Mouse (Mus musculus): ENCODE results near the gene Ptprd. TPM values are rescaled to one million over a fixed set of nuclear protein-coding genes. Genes with fewer than 3 reads are reported as not detected.

Gene Ptprd
- total and polyA plus RNA-seq, 2 experiments from 2014 or later, result 5.6 to 23.3 TPM

- no peak for ATAC-seq (ENCODE audit: insufficient read depth, low read depth)
- Histone ChIP-seq H3K4me1 (ENCODE audit: control insufficient read depth, insufficient read depth) (peaks cover 4% of the 10 kb centered on the region; the same call in 1 of the 2 replicates), H3K36me3 (replicated peaks; ENCODE audit: control insufficient read depth, insufficient read depth, low read length) (no peaks in the 10 kb centered on the region), H3K4me2 (ENCODE audit: low read depth, low read length) (no peak overlapping the region), H3K4me3 (ENCODE audit: low read depth, low read length) (no peak overlapping the region), H3K27ac (ENCODE audit: low read depth) (no peak overlapping the region), H3K9me3 (replicated peaks; ENCODE audit: control insufficient read depth, low read length) (no peaks in the 10 kb centered on the region), H3K9ac (replicated peaks; ENCODE audit: low read depth, low read length) (no peak overlapping the region), H3K27me3 (ENCODE audit: control insufficient read depth, insufficient read depth, low read length) (no peaks in the 10 kb centered on the region)
- no peak for DNase-seq (ENCODE audit: low spot score)
- TF ChIP-seq CTCF (IDR thresholded peaks at IDR 0.05; ENCODE audit: low read depth) (no peak), EP300 (IDR thresholded peaks at IDR 0.05; ENCODE audit: low read depth) (no peak)
- 51% methylated on average over 3 of the region's 3 CpGs for WGBS
These were observed 1899.2 kb downstream of the Ptprd start for GRCm38 (mm10) chr4:76312593-76312992.

DNA sequence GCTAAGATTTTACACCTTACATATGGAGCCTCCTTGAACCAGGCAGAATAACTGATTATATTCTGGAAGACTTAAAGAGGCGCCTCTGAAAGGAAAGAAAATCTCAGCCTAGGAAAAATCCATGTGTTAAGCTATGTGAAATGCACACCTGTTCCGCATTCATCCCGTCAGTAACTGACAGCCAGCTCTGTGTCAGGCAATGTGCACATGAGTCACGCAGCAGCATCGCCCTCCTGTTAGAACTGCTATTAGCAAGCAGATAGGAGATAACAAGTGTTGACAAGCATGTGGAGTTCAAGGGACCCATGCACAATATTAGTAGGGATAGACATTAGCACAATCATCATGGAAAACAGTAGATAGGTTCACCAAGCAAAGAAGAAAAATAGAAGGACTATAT lies 1905.8 kb downstream of the Ptprd start:
- 37% methylated on average over 5 of the region's 5 CpGs for WGBS
- TF ChIP-seq CTCF (IDR thresholded peaks at IDR 0.05; ENCODE audit: low read depth) (no peak), EP300 (IDR thresholded peaks at IDR 0.05; ENCODE audit: low read depth) (no peak)
- Histone ChIP-seq H3K27ac (ENCODE audit: low read depth) (no peak overlapping the region), H3K9me3 (replicated peaks; ENCODE audit: control insufficient read depth, low read length) (no peaks in the 10 kb centered on the region), H3K4me1 (ENCODE audit: control insufficient read depth, insufficient read depth) (peaks cover 8% of the 10 kb centered on the region), H3K9ac (replicated peaks; ENCODE audit: low read depth, low read length) (no peak overlapping the region), H3K4me3 (ENCODE audit: low read depth, low read length) (no peak overlapping the region), H3K36me3 (replicated peaks; ENCODE audit: control insufficient read depth, insufficient read depth, low read length) (no peaks in the 10 kb centered on the region), H3K4me2 (ENCODE audit: low read depth, low read length) (no peak overlapping the region), H3K27me3 (ENCODE audit: control insufficient read depth, insufficient read depth, low read length) (no peaks in the 10 kb centered on the region)
- ATAC-seq (ENCODE audit: insufficient read depth, low read depth) (no peak), DNase-seq (ENCODE audit: low spot score) (no peak)

GRCm38 (mm10) chr4:76297375-76297774 lies 1914.4 kb downstream of the Ptprd start:
- ATAC-seq (ENCODE audit: insufficient read depth, low read depth) (no peak), DNase-seq (ENCODE audit: low spot score) (no peak)

GRCm38 (mm10) chr4:76292733-76293357 lies 1918.9 kb downstream of the Ptprd start:
- ATAC-seq (ENCODE audit: insufficient read depth, low read depth) (no peak), DNase-seq (ENCODE audit: low spot score) (no peak)
- H3K27me3 ChIP-seq (ENCODE audit: control insufficient read depth, insufficient read depth, low read length), result no peaks in the 10 kb centered on the region
- no peaks in the 10 kb centered on the region for H3K36me3 ChIP-seq (replicated peaks; ENCODE audit: control insufficient read depth, insufficient read depth, low read length)
- H3K4me2 ChIP-seq (ENCODE audit: low read depth, low read length), result no peak overlapping the region
- H3K9ac ChIP-seq (replicated peaks; ENCODE audit: low read depth, low read length), result no peak overlapping the region
- no peak overlapping the region for H3K4me3 ChIP-seq (ENCODE audit: low read depth, low read length)
- no peaks in the 10 kb centered on the region for H3K9me3 ChIP-seq (replicated peaks; ENCODE audit: control insufficient read depth, low read length)
- H3K27ac ChIP-seq (ENCODE audit: low read depth), result no peak overlapping the region
- H3K4me1 ChIP-seq (ENCODE audit: control insufficient read depth, insufficient read depth), result 0 out of 2 replicates have a peak, but pooled peaks cover 6% of the 10 kb centered on the region
- 62% methylated on average over 8 of the region's 8 CpGs for WGBS
- TF ChIP-seq CTCF (IDR thresholded peaks at IDR 0.05; ENCODE audit: low read depth), result no peak
- no peak for TF ChIP-seq EP300 (IDR thresholded peaks at IDR 0.05; ENCODE audit: low read depth)

More at GRCm38 (mm10) chr4:76297375-76297774, 1914.4 kb downstream of the Ptprd start:
- TF ChIP-seq CTCF (IDR thresholded peaks at IDR 0.05; ENCODE audit: low read depth), result no peak
- H3K36me3 ChIP-seq (replicated peaks; ENCODE audit: control insufficient read depth, insufficient read depth, low read length), result no peaks in the 10 kb centered on the region
- no peak overlapping the region for H3K9ac ChIP-seq (replicated peaks; ENCODE audit: low read depth, low read length)
- H3K4me2 ChIP-seq (ENCODE audit: low read depth, low read length), result no peak overlapping the region
- 74% methylated on average over 3 of the region's 3 CpGs for WGBS
- H3K27me3 ChIP-seq (ENCODE audit: control insufficient read depth, insufficient read depth, low read length), result no peaks in the 10 kb centered on the region
- H3K4me3 ChIP-seq (ENCODE audit: low read depth, low read length), result no peak overlapping the region
- 0 out of 2 replicates have a peak, but pooled peaks cover 6% of the 10 kb centered on the region for H3K4me1 ChIP-seq (ENCODE audit: control insufficient read depth, insufficient read depth)
- H3K27ac ChIP-seq (ENCODE audit: low read depth), result no peak overlapping the region
- no peaks in the 10 kb centered on the region for H3K9me3 ChIP-seq (replicated peaks; ENCODE audit: control insufficient read depth, low read length)

- 94% methylated on average over 1 of the region's 1 CpGs for WGBS
- no peak for ATAC-seq (ENCODE audit: insufficient read depth, low read depth)
- Histone ChIP-seq H3K4me1 (ENCODE audit: control insufficient read depth, insufficient read depth) (no peaks in the 10 kb centered on the region), H3K4me3 (ENCODE audit: low read depth, low read length) (no peak overlapping the region), H3K27me3 (ENCODE audit: control insufficient read depth, insufficient read depth, low read length) (no peaks in the 10 kb centered on the region), H3K9ac (replicated peaks; ENCODE audit: low read depth, low read length) (no peak overlapping the region), H3K36me3 (replicated peaks; ENCODE audit: control insufficient read depth, insufficient read depth, low read length) (no peaks in the 10 kb centered on the region), H3K4me2 (ENCODE audit: low read depth, low read length) (no peak overlapping the region), H3K9me3 (replicated peaks; ENCODE audit: control insufficient read depth, low read length) (no peaks in the 10 kb centered on the region), H3K27ac (ENCODE audit: low read depth) (no peak overlapping the region)
- DNase-seq (ENCODE audit: low spot score), result no peak
- TF ChIP-seq EP300 (IDR thresholded peaks at IDR 0.05; ENCODE audit: low read depth), result no peak
- TF ChIP-seq CTCF (IDR thresholded peaks at IDR 0.05; ENCODE audit: low read depth), result no peak
These were observed 1921.3 kb downstream of the Ptprd start for GRCm38 (mm10) chr4:76290484-76290818.
